Mouse (Mus musculus) cerebellum, adult (tissue): ENCODE results near the gene Jagn1.

ENCODE experiments used
- ATAC-seq: cut with Nextera tagmentation; 2 replicates; pipeline ENCODE4 v1.9.2; 2017; ENCODE audit warnings: mild to moderate bottlenecking, moderate library complexity, mixed read lengths; ENCODE audit not compliant: insufficient number of reproducible peaks, low FRiP score, low TSS enrichment

Jagn1 gene

DNA sequence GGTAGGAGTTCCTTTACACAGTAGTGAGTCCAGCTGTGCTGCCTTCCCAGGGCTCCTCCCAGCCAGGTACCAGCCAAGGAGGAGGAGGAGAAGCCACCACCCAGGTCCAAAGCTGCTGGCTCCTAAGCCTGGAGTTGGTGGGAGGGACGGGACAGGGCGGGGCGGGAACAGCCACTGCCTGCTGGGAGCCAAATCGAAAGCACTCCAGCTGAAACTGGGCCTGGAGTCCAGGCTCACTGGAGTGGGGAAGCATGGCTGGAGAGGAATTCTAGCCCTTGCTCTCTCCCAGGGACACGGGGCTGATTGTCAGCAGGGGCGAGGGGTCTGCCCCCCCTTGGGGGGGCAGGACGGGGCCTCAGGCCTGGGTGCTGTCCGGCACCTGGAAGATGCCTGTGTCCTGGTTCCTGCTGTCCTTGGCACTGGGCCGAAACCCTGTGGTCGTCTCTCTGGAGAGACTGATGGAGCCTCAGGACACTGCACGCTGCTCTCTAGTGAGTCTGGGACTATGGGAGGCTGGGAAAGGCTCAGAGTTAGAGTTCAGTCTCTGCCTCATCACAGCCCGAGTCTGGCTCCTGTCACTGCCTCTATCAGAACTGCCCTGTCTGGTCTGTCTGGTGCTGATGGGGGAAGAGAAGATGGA is 29.0 kb downstream of the Jagn1 start, which contains the start of gene Il17rc:
Gene Il17rc (plus strand): TSS at position 131 of the 640 bp plus-strand sequence.
- no peak for ATAC-seq

DNA sequence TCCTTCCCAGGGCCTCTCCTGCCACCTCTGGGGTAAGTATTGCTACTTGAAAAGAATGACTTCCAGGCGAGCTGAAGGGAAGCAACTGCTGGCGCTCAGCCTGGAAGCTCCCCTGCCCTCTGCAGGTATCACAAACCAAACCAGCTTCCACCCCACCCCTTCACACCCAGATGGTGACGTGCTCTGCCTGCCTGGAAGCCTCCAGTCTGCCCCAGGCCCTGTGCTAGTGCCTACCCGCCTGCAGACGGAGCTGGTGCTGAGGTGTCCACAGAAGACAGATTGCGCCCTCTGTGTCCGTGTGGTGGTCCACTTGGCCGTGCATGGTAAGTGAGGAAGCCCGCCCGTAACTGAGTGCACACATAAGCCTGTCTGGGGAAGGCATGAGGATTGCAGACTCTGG is 29.7 kb downstream of the Jagn1 start:
- no peak for ATAC-seq

DNA sequence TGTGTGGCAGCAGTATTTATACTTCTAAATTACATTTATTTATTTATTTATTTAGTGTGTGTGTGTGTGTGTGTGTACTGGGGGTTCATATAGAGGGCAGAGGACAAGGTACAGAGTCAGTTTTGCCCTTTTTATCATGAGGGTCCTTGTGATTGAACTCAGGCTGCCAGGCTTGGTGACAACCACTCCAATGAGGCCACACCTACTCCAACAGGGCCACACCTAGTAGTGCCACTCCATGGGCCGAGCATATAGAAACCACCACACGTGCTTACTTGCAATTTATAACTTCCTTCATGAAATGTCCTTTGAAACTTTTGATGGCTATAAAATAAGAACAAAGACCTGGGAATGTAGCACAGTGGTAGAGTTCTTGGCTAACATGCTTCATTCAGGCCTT is 30.9 kb downstream of the Jagn1 start:
- ATAC-seq, result no peak

DNA sequence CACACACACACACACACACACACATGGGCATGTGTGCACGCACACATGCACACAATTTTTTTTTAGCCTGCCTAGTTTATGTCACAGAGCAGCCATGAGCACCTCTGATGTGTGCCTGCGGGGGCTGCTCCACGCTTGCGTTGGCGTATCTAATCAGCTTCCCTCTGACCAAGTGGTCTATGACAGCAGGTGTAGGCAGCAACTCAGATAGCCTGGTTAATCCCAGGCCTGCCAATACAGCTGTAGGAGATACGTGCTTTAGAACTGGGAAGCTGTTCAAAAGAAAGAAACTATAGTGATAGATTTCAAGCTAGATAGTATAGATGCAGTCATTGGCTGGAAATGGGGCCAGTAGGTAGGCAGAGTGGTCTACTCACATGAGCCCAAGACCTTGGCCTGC is 31.3 kb downstream of the Jagn1 start:
- no peak for ATAC-seq

DNA sequence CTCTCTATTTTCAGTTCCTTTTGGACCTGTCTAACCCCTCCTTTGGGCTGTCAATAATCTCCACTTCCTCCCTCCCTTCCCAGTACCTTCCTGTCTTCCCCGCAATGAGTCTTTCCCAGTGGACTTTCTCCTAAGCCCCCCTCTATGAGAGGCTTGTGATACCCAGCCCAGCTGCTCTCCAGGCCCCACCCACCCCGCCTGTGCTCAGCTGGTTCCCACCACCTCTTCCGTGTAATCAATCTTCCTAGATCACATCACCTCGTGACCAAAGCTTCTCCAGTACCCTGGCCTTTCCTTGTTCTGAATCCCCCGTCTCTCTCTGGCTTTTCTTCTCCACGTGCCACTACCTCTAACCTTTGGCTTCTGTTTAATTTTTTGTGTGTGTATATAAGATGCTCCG is 35.0 kb downstream of the Jagn1 start:
- ATAC-seq, result no peak

DNA sequence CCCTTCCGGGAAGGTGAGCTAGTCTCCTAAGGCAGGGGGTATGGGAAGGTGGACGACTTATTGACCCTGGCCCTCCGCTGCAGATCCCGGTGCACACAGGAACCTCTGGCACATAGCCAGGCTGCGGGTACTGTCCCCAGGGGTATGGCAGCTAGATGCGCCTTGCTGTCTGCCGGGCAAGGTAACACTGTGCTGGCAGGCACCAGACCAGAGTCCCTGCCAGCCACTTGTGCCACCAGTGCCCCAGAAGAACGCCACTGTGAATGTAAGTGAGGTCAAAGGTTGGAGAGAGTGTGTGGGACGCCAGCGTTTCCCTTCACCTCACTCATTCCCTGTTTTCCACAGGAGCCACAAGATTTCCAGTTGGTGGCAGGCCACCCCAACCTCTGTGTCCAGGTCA is 36.5 kb downstream of the Jagn1 start:
- no peak for ATAC-seq

DNA sequence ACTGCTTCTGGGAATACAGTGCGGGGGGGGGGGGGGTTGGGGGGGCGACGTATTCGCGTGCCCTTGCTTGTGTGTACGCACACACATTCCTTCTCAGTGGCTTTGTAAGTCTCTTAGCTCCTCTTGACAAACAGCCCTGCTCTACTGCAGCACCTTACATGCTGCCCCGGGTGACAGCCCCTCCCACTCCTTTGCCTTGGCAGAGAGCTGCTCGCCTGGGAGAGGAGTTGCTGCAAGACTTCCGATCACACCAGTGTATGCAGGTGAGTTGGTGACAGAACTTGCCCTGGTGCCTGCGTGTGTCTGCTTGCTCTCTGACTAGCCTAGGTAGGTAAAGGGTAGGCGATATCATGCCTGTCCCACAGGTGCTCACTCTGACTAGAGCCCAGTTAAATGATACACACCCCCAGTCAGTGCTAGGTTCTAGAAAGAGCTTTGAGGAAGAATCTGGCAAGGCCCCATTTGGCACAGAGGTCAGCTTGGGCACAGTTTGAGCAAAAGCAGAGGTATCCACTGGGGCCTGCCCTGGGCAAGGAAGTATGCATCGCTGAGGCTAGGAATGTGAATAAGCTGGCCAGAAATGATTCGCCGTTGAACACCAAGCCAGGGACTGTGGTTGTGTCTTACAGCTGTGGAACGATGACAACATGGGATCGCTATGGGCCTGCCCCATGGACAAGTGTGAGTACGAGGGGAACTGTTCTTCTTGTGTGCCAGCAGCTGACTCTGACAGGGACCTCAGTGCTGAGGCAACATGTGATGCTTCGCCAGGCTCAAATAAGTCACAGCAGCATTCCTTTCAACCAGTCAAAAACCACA is 38.4 kb downstream of the Jagn1 start:
- ATAC-seq, result no peak

DNA sequence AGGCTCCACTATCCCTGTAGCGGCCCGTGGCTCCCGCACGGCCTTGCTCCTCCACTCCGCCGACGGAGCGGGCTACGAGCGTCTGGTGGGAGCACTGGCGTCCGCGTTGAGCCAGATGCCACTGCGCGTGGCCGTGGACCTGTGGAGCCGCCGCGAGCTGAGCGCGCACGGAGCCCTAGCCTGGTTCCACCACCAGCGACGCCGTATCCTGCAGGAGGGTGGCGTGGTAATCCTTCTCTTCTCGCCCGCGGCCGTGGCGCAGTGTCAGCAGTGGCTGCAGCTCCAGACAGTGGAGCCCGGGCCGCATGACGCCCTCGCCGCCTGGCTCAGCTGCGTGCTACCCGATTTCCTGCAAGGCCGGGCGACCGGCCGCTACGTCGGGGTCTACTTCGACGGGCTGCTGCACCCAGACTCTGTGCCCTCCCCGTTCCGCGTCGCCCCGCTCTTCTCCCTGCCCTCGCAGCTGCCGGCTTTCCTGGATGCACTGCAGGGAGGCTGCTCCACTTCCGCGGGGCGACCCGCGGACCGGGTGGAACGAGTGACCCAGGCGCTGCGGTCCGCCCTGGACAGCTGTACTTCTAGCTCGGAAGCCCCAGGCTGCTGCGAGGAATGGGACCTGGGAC is 40.2 kb downstream of the Jagn1 start:
- peak; percentile 57 for ATAC-seq

DNA sequence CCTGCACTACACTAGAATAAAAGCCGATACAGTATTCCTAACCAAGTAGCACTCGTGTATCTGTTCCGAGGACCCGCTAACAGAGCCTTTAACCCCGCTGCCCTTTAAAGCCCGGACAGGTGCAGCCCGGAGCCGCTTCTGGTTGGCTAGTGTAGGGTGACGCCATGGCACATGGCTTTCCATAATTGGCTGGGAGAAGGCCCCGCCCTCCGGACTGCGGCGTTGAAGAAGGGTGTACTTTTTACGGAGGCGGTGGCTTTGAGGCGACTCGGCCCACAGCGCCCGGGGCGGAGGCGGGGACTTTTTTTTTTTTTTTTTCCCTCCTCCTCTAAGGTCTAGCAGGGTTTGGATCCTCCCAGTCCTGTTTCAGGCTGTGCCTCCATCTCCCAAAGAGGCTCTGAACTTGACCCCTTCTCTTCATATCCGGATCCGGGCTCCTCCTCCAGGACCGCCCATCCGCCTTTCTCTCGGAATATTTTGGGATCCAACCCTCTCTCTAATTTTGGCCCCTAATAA is 40.8 kb downstream of the Jagn1 start, which contains the start of gene Creld1:
Gene Creld1 (plus strand): TSS at position 198 of the 516 bp plus-strand sequence.
- peak; percentile 90 for ATAC-seq

DNA sequence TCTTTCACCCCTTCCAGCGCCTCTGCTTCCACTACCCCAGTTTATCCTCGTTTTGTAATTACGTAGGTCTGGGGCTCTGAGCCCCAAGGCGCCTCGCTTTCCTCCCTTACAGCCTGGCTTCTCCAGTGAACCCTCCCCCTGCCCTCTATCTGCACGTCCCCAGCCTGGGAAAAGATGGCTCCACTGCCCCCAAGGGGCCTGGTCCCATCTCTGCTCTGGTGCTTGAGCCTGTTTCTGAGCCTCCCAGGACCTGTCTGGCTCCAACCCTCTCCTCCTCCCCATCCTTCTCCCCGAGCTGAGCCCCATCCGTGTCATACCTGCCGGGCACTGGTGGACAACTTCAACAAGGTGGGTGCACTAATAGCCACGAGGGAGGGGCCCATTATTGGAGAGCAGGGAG is 41.4 kb downstream of the Jagn1 start:
- ATAC-seq, result peak; percentile 22; the same call in 1 of the 2 replicates

DNA sequence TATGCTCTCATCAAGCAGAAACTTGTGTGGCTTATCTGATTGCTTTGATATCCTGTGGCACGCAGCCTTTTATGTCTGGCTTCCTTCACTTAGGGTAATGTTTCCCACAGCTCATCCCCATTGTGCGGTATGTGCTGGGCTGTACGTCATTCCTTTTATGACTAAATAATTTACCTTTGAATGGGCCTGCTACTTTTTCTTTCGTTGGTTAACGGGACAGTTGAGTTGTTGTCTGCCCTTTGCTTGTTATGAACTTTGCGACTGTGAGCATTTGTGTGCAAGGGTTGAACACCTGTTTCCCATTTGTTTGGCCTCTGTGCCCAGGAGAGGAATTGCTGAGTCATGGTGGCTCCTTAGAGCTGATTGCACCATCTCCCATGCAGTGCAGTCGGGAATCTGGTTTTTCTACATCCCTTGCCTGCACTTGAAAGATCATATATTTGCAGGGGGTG is 44.8 kb downstream of the Jagn1 start:
- ATAC-seq, result no peak

DNA sequence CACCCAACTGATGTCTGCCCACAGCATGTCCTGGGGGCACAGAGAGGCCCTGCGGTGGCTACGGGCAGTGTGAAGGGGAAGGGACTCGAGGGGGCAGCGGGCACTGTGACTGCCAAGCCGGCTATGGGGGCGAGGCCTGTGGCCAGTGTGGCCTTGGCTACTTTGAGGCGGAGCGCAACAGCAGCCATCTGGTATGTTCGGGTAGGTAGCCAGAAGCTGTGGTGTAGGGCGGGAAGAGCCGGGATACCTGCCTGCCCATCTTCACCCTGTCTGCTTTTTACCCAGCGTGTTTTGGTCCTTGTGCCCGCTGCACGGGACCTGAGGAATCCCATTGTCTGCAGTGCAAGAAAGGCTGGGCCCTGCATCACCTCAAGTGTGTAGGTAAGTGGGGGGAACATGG is 47.0 kb downstream of the Jagn1 start:
- no peak for ATAC-seq

DNA sequence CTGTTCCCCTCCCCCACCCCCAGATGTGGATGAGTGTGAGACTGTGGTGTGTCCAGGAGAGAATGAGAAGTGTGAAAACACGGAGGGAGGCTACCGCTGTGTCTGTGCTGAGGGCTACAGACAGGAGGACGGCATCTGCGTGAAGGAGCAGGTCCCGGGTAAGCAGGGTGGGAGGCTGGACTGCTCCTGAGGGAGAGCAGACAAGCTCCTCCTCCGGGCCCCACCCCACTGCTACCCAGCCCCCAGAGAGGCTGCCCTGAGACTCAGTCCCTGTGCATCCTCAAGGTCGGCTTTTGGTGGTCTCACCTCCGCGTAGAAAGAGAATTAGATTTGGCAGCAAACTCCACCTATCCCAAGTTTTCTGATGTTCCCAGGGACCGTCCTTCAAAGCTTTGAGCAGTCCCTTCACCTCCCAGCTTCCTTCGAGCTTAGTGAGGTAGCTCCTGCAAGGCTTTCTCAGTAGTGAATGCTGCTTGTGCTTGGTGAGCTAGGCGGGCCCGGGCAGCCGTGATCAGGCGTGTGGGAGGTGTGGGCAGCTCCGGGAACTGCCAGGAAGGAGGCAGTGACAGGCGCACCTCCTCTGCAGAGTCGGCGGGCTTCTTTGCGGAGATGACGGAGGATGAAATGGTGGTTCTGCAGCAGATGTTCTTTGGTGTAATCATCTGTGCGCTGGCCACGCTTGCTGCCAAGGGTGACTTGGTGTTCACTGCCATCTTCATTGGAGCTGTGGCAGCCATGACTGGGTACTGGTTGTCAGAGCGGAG is 49.9 kb downstream of the Jagn1 start:
- no peak for ATAC-seq

DNA sequence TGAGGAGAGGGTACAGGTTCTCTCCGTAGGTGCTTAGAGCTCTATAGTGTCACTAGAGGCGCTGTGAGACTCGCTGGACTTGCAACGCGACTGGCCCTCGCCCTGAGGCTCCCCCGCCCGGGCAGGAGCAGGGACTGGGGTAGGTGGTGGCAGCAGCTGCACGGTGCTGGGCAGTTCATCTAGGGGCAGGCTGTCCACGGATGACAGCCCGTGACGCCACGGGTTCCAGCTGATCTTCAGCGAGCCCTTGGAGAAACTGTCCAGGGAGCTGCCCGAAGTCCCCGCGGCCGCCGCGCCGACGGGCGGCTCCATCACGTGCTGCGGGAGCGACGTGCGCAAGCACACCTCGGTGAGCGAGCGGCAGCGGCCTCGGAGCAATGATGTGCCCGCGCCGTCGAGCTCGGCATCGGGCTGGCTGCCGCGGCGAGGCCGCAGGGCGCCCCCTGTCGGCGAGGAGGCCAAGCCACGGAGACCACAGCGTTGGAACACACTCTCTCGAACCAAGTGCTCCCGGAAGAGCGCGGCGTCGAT is 52.0 kb downstream of the Jagn1 start:
- ATAC-seq, result no peak

DNA sequence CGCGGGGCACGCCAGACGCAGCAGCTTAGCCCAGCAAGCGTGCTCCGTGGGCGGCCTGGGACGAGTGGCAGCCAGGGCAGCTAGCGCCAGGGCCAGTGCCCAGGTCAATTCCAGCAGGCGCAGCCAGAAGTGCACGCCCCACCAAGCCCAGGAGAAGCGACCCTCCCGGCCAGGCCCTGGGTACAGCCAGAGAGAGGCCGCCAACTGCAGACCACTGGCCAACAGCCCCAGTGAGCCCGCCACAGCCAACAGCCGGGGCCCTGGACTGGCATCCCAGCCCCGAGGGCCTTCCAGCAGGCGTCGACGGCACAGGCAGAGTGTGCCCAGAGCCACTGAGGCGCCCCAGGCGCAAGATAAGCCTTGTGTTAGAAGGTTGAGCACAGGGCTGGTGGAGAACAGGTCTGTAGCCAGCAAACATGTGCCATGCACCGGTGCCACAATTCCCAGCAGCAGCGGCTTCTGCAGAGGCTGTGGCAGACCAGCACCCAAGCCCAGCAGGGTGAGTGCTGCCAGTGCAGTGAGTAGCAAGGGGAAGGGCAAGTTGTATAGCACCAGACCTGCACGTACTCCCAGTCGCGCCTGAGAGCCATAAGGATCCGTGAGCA is 52.8 kb downstream of the Jagn1 start:
- ATAC-seq, result no peak
